16 mouse cellular contexts compared by ENCODE assay signal in the genomic region with DNA sequence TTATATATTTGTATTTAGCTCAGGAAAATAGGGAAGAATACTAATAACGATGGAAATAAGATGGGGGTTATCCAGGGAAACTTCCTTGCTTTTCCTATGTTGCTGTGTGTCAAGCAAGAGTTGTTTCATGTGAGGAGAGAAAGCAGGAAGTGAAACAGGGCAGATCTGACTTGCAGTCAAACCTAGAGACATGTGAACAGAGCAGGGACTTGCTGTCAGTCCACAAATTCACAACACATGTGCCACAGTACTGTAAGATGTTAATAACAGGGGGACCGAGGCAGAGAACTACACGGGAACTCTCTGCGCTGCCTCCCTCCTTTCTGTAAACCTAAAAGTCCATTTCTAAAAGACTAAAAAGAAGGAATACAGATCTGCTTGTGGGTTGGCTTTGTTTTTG.
A peak's percentile ranks its signal among the peaks of the same experiment; 100 is the strongest.
DNase-seq lines count a peak whose midpoint lies in the region; ATAC-seq and TF ChIP-seq lines count a peak whose summit lies in the region.
"Had no signal": no experiment of that assay in that cellular context is flagged by ENCODE, and none has a peak within 500 bp of the region (broad histone marks: within the 10 kb centered on the region; RNA-seq: fewer than 3 reads in every experiment).

No protein-coding gene starts in this region.

- H3K36me3 ChIP-seq in heart, embryonic 13.5 days: no peaks in the 10 kb centered on the region
- H3K36me3 ChIP-seq in midbrain, embryonic 14.5 days (ENCODE audit: control insufficient read depth, insufficient read depth, low read length): no peaks in the 10 kb centered on the region
- H3K36me3 ChIP-seq in midbrain, embryonic 16.5 days (ENCODE audit: control insufficient read depth, insufficient read depth, low read length): no peaks in the 10 kb centered on the region
- H3K36me3 ChIP-seq: limb, embryonic 15.5 days; lung, embryonic 15.5 days; midbrain, embryonic 15.5 days had no signal

- no peak overlapping the region for H3K9ac ChIP-seq in heart, embryonic 13.5 days
- H3K9ac ChIP-seq in midbrain, embryonic 14.5 days (replicated peaks; ENCODE audit: low read length): no peak overlapping the region
- H3K9ac ChIP-seq in midbrain, embryonic 16.5 days (ENCODE audit: low read depth, low read length): no peak overlapping the region
- H3K9ac ChIP-seq: limb, embryonic 15.5 days; lung, embryonic 15.5 days; midbrain, embryonic 15.5 days had no signal

- DNase-seq in heart, postnatal 14 days: no peak
- no peak for DNase-seq in midbrain, embryonic 14.5 days
- DNase-seq in cerebellum, postnatal 25 days: no peak
- no peak for DNase-seq in lung, adult 18-20 months
- DNase-seq: adrenal gland, postnatal 10 days; layer of hippocampus, postnatal 36 days; right cerebral cortex, postnatal 14 days; thymus, postnatal 4 days had no signal

- ATAC-seq in heart, embryonic 13.5 days (ENCODE audit: extremely low read depth, insufficient number of reproducible peaks, low FRiP score, low TSS enrichment): no peak
- ATAC-seq in midbrain, embryonic 14.5 days (ENCODE audit: low FRiP score, low TSS enrichment): no peak
- ATAC-seq in midbrain, embryonic 16.5 days: no peak
- ATAC-seq in erythroid progenitor cell, adult 5-6 weeks (replicated peaks; ENCODE audit: low FRiP score, poor library complexity, severe bottlenecking): no peak
- ATAC-seq: forebrain, embryonic 16.5 days; midbrain, embryonic 15.5 days had no signal

- no peak for TF ChIP-seq POLR2A in embryonic fibroblast, embryonic 13.5 days (IDR thresholded peaks at IDR 0.05; ENCODE audit: low read depth, low read length)

- no peak overlapping the region for H3K4me2 ChIP-seq in heart, embryonic 13.5 days
- no peak overlapping the region for H3K4me2 ChIP-seq in midbrain, embryonic 14.5 days (ENCODE audit: low read length)
- H3K4me2 ChIP-seq in midbrain, embryonic 16.5 days (ENCODE audit: low read length): no peak overlapping the region
- H3K4me2 ChIP-seq: limb, embryonic 15.5 days; lung, embryonic 15.5 days; midbrain, embryonic 15.5 days had no signal

- peak overlapping the region; percentile 38; the same call in 1 of the 2 replicates for H3K27ac ChIP-seq in heart, embryonic 13.5 days (replicated peaks)
- peak overlapping the region; percentile 21; the same call in 1 of the 2 replicates for H3K27ac ChIP-seq in midbrain, embryonic 14.5 days (replicated peaks; ENCODE audit: low read depth, low read length)
- H3K27ac ChIP-seq in midbrain, embryonic 16.5 days (ENCODE audit: low read length): no peak overlapping the region
- peak overlapping the region; percentile 86 for H3K27ac ChIP-seq in embryonic fibroblast, embryonic 13.5 days (ENCODE audit: insufficient read depth, low read length)

- no peak for TF ChIP-seq CTCF in embryonic fibroblast, embryonic 13.5 days (IDR thresholded peaks at IDR 0.05; ENCODE audit: borderline replicate concordance, insufficient read depth, low read length)

- 73% methylated on average over 4 of the region's 4 CpGs for WGBS in heart, embryonic 13.5 days
- whole genome bisulfite sequencing in midbrain, embryonic 14.5 days: 75% methylated on average over 4 of the region's 4 CpGs
- WGBS in midbrain, embryonic 16.5 days: 73% methylated on average over 4 of the region's 4 CpGs

- peaks cover 54% of the 10 kb centered on the region for H3K4me1 ChIP-seq in heart, embryonic 13.5 days
- H3K4me1 ChIP-seq in midbrain, embryonic 14.5 days (ENCODE audit: control insufficient read depth, insufficient read depth, low read length): peaks cover 22% of the 10 kb centered on the region; the same call in 1 of the 2 replicates
- peaks cover 15% of the 10 kb centered on the region for H3K4me1 ChIP-seq in midbrain, embryonic 16.5 days (ENCODE audit: control insufficient read depth, insufficient read depth, low read length)
- H3K4me1 ChIP-seq in embryonic fibroblast, embryonic 13.5 days (ENCODE audit: control insufficient read depth, insufficient read depth, low read length): peaks cover 37% of the 10 kb centered on the region

- intact Hi-C loops in heart, postnatal 14 days (cut with DNase I): no loop called here

- no peaks in the 10 kb centered on the region for H3K9me3 ChIP-seq in heart, embryonic 13.5 days
- no peaks in the 10 kb centered on the region for H3K9me3 ChIP-seq in midbrain, embryonic 14.5 days (ENCODE audit: control insufficient read depth, low read length)
- no peaks in the 10 kb centered on the region for H3K9me3 ChIP-seq in midbrain, embryonic 16.5 days (replicated peaks; ENCODE audit: control insufficient read depth, low read length, poor library complexity, severe bottlenecking)
- H3K9me3 ChIP-seq: limb, embryonic 15.5 days; lung, embryonic 15.5 days; midbrain, embryonic 15.5 days had no signal

- H3K27me3 ChIP-seq in heart, embryonic 13.5 days (replicated peaks): no peaks in the 10 kb centered on the region
- H3K27me3 ChIP-seq in midbrain, embryonic 14.5 days (ENCODE audit: control insufficient read depth, insufficient read depth, low read length): no peaks in the 10 kb centered on the region
- no peaks in the 10 kb centered on the region for H3K27me3 ChIP-seq in midbrain, embryonic 16.5 days (ENCODE audit: control insufficient read depth, insufficient read depth, low read depth, low read length)
- H3K27me3 ChIP-seq: limb, embryonic 15.5 days; lung, embryonic 15.5 days; midbrain, embryonic 15.5 days had no signal

- H3K4me3 ChIP-seq in heart, embryonic 13.5 days: no peak overlapping the region
- no peak overlapping the region for H3K4me3 ChIP-seq in midbrain, embryonic 14.5 days (replicated peaks; ENCODE audit: low read depth, low read length)
- H3K4me3 ChIP-seq in midbrain, embryonic 16.5 days (ENCODE audit: low read depth, low read length): no peak overlapping the region
- H3K4me3 ChIP-seq in embryonic fibroblast, embryonic 13.5 days (ENCODE audit: insufficient read depth, low read length): no peak overlapping the region
- H3K4me3 ChIP-seq: limb, embryonic 15.5 days; lung, embryonic 15.5 days; midbrain, embryonic 15.5 days had no signal
